Mouse (Mus musculus) lung, adult 2 months (tissue): ENCODE measurements around the gene Cox7a2.

ENCODE experiments used
- CTCF ChIP-seq: fragments of 200-500 bp; IDR thresholded peaks from 2 replicates; pipeline ENCODE4 v1.5.1; 2011; ENCODE audit warnings: mild to moderate bottlenecking, low read length, control low read depth; ENCODE audit not compliant: insufficient read depth
- POLR2A ChIP-seq: fragments of 200-500 bp; IDR thresholded peaks from 2 replicates; pipeline ENCODE4 v1.6.1; 2011; ENCODE audit warnings: low read depth, mild to moderate bottlenecking, control low read depth, low read length, borderline replicate concordance; ENCODE audit errors: extremely low read depth

DNA sequence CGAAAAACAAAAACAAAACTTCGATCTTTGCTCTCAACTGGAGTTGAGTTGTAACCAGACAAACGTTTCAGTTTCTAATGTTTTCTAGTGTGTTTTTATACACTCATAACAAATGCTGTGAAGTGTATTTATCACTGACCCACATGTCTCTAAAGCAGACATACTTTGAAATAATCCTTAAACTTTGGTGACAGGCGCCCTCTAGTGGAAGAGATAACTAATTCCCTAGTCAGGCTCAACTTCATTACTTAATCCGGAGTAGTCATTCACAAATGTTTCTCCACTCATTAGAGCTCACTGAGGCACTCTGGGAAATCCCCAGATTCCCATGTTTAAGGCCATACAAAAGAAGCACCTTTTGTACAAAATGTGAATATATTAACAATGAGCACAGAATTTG, 36.6 kb downstream of the Cox7a2 start:
- TF ChIP-seq CTCF (peak; percentile 20; the same call in 1 of the 2 replicates), POLR2A (no peak)
